Mouse (Mus musculus): Measurements from ENCODE around the gene Hdac4. TPM values are rescaled to one million over a fixed set of nuclear protein-coding genes. Genes with fewer than 3 reads are reported as not detected.

Gene Hdac4
- polyA plus RNA-seq, 1 experiment from 2014 or later = 25.6 TPM

DNA sequence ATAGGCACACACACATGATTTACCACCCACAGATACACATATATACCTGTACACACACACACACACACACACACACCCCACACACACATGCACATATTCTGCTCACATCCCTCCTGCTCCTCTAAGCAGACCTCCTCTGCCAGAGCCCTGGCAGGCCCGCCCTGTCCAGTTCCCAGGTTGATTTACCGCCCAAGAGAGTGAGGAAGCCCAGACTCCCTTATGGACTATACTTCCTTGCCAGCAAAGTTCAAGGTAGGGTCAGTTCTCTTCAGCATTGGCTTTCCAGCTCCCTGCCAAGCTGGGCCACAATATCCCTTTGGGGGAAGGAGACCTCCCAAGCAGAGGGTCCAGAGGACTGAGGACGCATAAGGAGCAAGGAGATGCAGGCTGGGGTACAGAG, 280.9 kb downstream of the Hdac4 start:
- ATAC-seq = no peak
- no peaks in the 10 kb centered on the region for H3K9me3 ChIP-seq
- H3K36me3 ChIP-seq = no peaks in the 10 kb centered on the region
- H3K4me2 ChIP-seq (replicated peaks) = no peak overlapping the region
- no peak overlapping the region for H3K9ac ChIP-seq (replicated peaks)
- 75% methylated on average over 3 of the region's 3 CpGs for WGBS
- H3K27me3 ChIP-seq = no peaks in the 10 kb centered on the region
- no peaks in the 10 kb centered on the region for H3K4me1 ChIP-seq (replicated peaks)
- H3K4me3 ChIP-seq (replicated peaks) = no peak overlapping the region
- H3K27ac ChIP-seq = no peak overlapping the region

DNA sequence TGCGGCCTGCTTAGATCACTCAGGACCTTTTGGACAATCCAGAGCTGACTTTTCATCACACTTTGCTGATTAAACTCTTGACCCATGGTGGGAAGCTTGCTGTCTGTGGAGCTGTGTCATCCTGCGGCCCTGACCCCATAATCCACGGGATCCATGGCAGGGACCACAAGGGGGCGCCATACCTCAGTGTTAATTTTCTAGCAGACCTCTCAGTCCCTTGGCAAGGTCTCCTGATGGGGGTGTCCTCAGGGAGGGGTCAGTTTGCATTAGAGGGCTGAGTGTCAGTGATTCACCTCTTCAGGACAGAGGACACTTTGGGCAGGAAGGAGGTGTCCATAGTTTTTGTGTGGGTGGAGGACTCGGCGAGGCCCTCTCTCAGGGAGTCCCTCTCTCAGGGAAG, 281.6 kb downstream of the Hdac4 start:
- WGBS = 48% methylated on average over 6 of the region's 6 CpGs
- H3K27me3 ChIP-seq = no peaks in the 10 kb centered on the region
- no peak; the same call in 1 of the 2 replicates for ATAC-seq
- H3K27ac ChIP-seq = no peak overlapping the region
- H3K4me3 ChIP-seq (replicated peaks) = no peak overlapping the region
- peaks cover 2% of the 10 kb centered on the region for H3K4me1 ChIP-seq (replicated peaks)
- no peaks in the 10 kb centered on the region for H3K9me3 ChIP-seq
- H3K9ac ChIP-seq (replicated peaks) = no peak overlapping the region
- no peak overlapping the region for H3K4me2 ChIP-seq (replicated peaks)
- no peaks in the 10 kb centered on the region for H3K36me3 ChIP-seq

DNA sequence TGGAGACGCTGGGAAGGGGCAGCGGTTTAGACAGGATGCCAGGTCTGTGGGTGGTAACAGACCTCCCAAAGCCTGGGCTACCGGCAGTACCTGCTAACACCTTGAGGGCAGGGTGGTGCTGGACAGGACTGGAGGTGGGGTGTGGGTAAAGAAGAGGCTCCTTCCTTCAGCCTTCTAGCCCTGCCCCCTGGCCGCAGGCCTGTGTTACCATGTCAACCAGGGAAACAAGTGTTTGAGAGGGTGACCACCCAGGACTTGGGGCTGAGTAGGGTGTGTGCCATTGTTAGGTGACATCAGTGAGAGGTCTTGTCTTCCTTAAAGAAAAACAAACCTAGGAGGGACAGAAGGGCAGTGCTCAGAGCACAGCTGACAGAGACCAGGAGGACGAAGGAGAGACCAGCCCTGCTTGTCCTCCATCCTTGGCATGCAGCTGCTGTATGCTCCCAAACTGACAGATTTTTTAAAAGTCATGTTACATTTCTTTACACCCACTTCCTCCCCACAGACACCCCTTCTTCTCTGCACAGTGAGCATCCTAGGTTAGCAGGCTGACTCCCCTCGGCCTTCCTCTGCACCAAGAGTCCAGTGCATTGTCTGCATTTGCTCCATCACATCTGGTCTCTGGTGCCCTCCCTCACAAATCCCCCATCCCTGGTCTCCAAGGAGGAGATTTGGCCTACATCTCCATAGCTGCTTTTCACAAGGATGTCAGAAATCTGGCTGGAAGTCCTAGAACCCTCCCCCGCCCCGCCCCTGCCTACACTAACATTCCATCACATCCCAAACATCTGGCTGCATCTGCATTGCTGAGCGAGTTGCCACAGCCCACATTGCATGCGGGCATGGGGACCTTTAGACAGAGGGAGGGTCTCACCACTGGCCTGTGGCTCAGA, 283.0 kb downstream of the Hdac4 start:
- Histone ChIP-seq H3K4me1 (replicated peaks) (peaks cover 5% of the 10 kb centered on the region), H3K4me3 (replicated peaks) (no peak overlapping the region), H3K4me2 (replicated peaks) (no peak overlapping the region), H3K27me3 (no peaks in the 10 kb centered on the region), H3K36me3 (no peaks in the 10 kb centered on the region), H3K9me3 (no peaks in the 10 kb centered on the region), H3K9ac (replicated peaks) (peak overlapping the region; percentile 32; the same call in 1 of the 2 replicates), H3K27ac (no peak overlapping the region)
- ATAC-seq = no peak
- WGBS = 50% methylated on average over 10 of the region's 10 CpGs

DNA sequence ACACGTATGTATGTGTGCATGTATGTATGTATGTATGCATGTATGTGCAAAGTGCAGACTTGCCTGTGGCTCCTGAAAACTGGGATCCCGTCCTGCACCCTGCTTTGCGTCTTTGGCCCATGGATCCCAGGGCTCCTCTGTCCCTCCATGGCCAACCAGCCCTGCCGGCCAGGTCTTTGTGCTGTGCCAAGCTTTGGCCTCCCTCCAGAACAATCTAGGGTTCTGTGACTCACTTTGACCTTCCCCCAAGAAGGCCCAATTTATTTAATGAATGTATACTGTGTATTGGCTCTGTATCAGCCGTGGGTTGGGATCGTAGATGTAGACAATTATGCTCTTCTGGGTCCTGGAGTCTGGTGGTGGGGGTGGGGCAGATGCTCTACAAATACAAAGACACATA, 290.2 kb downstream of the Hdac4 start:
- ATAC-seq = no peak
- no peak overlapping the region for H3K4me2 ChIP-seq (replicated peaks)
- no peak overlapping the region for H3K27ac ChIP-seq
- H3K9me3 ChIP-seq = no peaks in the 10 kb centered on the region
- H3K9ac ChIP-seq (replicated peaks) = no peak overlapping the region
- peaks cover 5% of the 10 kb centered on the region for H3K4me1 ChIP-seq (replicated peaks)
- H3K36me3 ChIP-seq = no peaks in the 10 kb centered on the region
- H3K4me3 ChIP-seq (replicated peaks) = no peak overlapping the region
- WGBS = 89% methylated on average over 6 of the region's 6 CpGs
- no peaks in the 10 kb centered on the region for H3K27me3 ChIP-seq

DNA sequence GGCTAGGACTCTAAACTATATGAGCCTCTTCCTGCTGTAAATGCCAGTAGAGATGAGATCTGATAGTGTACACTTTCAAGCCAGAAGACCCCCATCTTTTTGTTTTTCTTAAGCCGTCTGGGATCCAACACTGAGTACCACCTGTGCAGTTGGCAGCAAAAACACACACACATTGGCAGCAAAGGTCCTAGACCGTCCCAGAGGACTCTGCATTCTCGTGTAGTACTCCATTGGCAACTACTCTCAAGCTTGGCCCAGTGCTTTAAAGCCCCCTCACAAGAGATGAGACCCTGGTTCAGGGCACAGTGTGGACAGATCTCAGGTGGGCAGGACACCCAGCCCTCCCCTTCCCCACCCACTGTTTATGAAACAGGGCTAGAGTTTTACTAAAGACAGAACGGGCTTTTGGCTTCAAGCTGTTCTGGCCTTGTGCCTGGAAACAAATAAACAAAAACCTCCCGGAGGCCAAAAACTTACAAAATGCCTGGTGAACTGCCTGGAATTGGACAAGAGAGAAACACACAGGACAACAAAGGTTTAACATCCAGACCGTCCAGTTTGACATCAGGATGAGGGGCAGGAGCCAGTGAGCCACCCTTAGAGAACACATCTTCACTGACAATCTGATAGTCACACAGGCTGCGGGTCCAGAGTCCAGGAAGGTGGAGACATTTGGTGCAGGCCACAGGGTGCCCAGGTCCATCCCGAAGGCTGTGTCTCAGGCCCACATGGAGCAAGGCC, 292.1 kb downstream of the Hdac4 start:
- WGBS = 77% methylated on average over 8 of the region's 8 CpGs

DNA sequence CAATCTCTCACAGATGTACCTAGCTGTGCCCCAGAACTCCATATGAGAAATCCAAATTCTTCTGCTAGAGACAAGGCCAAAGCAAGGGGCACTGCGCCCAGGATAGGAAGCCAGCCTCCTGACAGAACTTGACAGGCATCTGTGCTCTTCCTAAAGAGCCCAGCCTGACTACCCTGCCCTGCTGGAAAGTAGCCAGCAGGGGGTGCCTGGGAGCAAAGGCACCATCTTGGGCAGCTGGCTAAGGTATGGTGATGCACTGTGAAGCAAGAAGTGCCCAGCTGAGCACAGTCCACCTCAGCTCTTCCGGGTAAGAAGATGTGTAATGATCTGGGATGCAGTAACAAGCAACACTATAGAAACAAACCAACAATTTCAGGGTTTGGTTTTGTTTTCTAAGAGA, 298.4 kb downstream of the Hdac4 start:
- Histone ChIP-seq H3K36me3 (no peaks in the 10 kb centered on the region), H3K4me1 (replicated peaks) (no peaks in the 10 kb centered on the region), H3K4me3 (replicated peaks) (no peak overlapping the region), H3K9me3 (no peaks in the 10 kb centered on the region), H3K9ac (replicated peaks) (no peak overlapping the region), H3K4me2 (replicated peaks) (no peak overlapping the region), H3K27me3 (no peaks in the 10 kb centered on the region), H3K27ac (no peak overlapping the region)
- no peak for ATAC-seq
- WGBS = 95% methylated on average over 2 of the region's 2 CpGs

More for the DNA sequence above, 292.1 kb downstream of the Hdac4 start:
- no peaks in the 10 kb centered on the region for H3K36me3 ChIP-seq
- no peak overlapping the region for H3K27ac ChIP-seq
- no peaks in the 10 kb centered on the region for H3K4me1 ChIP-seq (replicated peaks)
- H3K9ac ChIP-seq (replicated peaks) = no peak overlapping the region
- H3K9me3 ChIP-seq = no peaks in the 10 kb centered on the region
- no peak for ATAC-seq
- no peaks in the 10 kb centered on the region for H3K27me3 ChIP-seq
- no peak overlapping the region for H3K4me3 ChIP-seq (replicated peaks)
- H3K4me2 ChIP-seq (replicated peaks) = no peak overlapping the region

DNA sequence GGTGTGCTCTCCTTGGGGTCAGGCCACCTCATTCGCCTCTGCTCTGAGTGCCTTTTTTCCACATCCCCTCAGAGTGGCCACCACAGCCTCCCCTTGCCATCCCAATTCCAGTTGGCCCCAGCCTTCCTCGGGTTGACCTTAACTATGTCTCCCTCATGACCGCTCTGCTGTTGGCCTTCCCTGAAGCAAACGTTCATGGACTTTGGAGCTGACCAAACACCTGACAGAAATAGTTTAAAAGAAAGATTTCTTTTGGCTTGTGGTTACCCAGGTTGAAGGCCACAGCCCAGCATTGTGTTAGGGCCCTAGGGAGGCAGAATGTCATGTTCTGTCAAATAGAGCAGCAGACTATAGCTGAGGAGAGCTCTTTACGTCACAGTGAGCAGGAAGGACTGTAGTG, 301.2 kb downstream of the Hdac4 start:
- Histone ChIP-seq H3K4me1 (replicated peaks) (no peaks in the 10 kb centered on the region), H3K36me3 (no peaks in the 10 kb centered on the region), H3K27me3 (no peaks in the 10 kb centered on the region), H3K4me3 (replicated peaks) (no peak overlapping the region), H3K9ac (replicated peaks) (no peak overlapping the region), H3K4me2 (replicated peaks) (no peak overlapping the region), H3K27ac (no peak overlapping the region), H3K9me3 (no peaks in the 10 kb centered on the region)
- ATAC-seq = no peak
- 91% methylated on average over 5 of the region's 5 CpGs for WGBS

DNA sequence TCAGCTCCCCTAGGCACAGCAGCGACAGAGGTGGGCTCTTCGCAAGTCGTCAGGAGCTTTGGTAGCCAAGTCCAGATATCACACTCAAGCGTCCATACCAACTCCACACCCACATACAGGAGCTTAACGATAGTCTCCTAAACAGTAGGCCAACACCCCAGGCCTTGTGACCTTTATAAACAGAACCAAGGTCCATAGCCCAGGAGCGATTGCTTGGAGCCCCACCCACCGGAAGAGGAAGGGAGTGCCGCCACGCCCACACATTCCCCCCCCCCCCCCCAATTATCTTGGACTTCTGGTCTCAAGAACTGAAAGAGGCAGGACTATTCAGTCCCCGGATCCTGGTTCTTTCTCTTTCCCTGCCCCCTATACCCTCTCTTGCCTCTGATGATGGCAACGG, 301.9 kb downstream of the Hdac4 start:
- WGBS = 94% methylated on average over 11 of the region's 11 CpGs
- no peak for ATAC-seq
- Histone ChIP-seq H3K4me2 (replicated peaks) (no peak overlapping the region), H3K9me3 (no peaks in the 10 kb centered on the region), H3K4me3 (replicated peaks) (no peak overlapping the region), H3K27ac (no peak overlapping the region), H3K9ac (replicated peaks) (no peak overlapping the region), H3K36me3 (no peaks in the 10 kb centered on the region), H3K4me1 (replicated peaks) (no peaks in the 10 kb centered on the region), H3K27me3 (no peaks in the 10 kb centered on the region)

DNA sequence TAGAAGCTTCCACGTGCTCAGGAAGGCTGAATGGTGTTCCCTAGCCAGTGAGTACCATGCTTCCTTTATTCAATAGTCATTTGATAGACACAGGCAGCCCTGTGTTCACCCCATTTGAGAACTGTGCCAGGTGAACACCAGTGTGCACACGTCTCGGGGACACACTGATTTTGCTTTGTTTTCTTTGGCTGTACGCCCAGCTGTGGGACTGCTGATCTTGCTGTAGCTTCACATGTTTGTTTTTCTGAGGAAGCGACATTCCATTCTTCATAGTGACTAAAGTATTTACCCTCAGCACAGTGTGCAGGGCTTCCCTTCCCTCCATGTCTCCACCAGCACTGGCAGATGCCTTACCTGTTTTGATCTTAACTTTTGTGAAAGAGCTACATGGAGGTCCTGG, 312.4 kb downstream of the Hdac4 start:
- WGBS = 76% methylated on average over 5 of the region's 5 CpGs
- Histone ChIP-seq H3K4me3 (replicated peaks) (no peak overlapping the region), H3K4me1 (replicated peaks) (no peaks in the 10 kb centered on the region), H3K4me2 (replicated peaks) (no peak overlapping the region), H3K9ac (replicated peaks) (no peak overlapping the region), H3K27ac (no peak overlapping the region), H3K27me3 (no peaks in the 10 kb centered on the region), H3K9me3 (no peaks in the 10 kb centered on the region), H3K36me3 (no peaks in the 10 kb centered on the region)
- ATAC-seq = no peak

DNA sequence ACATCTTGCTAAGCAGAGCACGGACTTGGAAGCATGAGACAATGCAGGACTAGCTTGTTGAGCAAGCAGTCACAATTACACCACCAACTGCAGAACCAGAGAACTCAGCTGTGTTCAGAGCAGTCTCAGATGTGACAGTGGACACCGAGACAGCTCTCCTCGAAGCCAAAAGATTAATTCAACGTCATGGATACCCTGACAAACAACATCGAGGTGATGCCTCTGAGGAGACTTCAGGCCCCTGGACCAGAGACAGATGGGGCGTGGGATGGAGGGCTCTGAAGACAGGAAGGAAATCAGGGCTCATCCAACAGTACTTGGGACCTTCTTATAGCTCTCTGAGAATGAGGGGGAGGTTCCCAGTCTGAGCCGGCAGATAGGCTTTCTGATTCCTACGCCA, 314.6 kb downstream of the Hdac4 start:
- no peaks in the 10 kb centered on the region for H3K27me3 ChIP-seq
- no peak overlapping the region for H3K9ac ChIP-seq (replicated peaks)
- no peak overlapping the region for H3K4me3 ChIP-seq (replicated peaks)
- H3K36me3 ChIP-seq = no peaks in the 10 kb centered on the region
- H3K4me1 ChIP-seq (replicated peaks) = no peaks in the 10 kb centered on the region
- no peaks in the 10 kb centered on the region for H3K9me3 ChIP-seq
- WGBS = 85% methylated on average over 8 of the region's 8 CpGs
- ATAC-seq = no peak
- H3K27ac ChIP-seq = no peak overlapping the region
- H3K4me2 ChIP-seq (replicated peaks) = no peak overlapping the region

DNA sequence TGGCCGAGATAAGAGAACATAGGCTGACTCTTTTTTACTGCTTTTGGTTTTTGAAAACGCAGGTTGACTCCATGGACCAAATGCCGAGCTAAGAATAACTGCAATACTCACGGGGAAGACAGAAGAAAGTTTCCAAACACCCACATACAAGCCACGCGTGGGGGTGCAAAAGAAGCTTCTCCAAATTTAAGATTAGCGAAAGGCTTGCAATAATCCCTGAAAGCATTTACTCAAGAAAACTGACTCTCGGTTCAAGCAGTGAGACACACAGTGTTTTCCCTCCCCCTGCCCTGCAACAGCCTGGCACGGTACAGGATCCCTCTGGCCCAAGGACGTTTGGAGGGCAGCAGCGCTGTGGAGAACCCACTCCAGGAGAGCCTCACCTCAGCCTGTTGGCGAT, 315.3 kb downstream of the Hdac4 start:
- Histone ChIP-seq H3K27me3 (no peaks in the 10 kb centered on the region), H3K36me3 (no peaks in the 10 kb centered on the region), H3K4me2 (replicated peaks) (no peak overlapping the region), H3K9me3 (no peaks in the 10 kb centered on the region), H3K4me3 (replicated peaks) (no peak overlapping the region), H3K27ac (no peak overlapping the region), H3K4me1 (replicated peaks) (no peaks in the 10 kb centered on the region), H3K9ac (replicated peaks) (no peak overlapping the region)
- ATAC-seq = no peak
- WGBS = 90% methylated on average over 12 of the region's 12 CpGs
